Mouse (Mus musculus) heart, adult 2 months (tissue): Measurements from ENCODE around the gene Olfml2a. TPM values are rescaled to one million over a fixed set of nuclear protein-coding genes. Genes with fewer than 3 reads are reported as not detected.

Experiments
- DNase-seq, 2 experiments: peaks; one replicate each; pipeline ENCODE4 v3.0.0; 2021
- H3K27ac ChIP-seq: fragments of 200-600 bp; 2 replicates; pipeline ENCODE4 v1.8.1; 2022
- H3K27me3 ChIP-seq: fragments of 200-500 bp; 2 replicates; pipeline ENCODE4 v1.6.1; 2012; ENCODE audit warnings: mild to moderate bottlenecking, low read length, inconsistent platforms, mixed read lengths; ENCODE audit not compliant: control insufficient read depth, insufficient read depth
- H3K36me3 ChIP-seq: fragments of 200-500 bp; 2 replicates; pipeline ENCODE4 v1.6.1; 2012; ENCODE audit warnings: low read length, inconsistent platforms; ENCODE audit not compliant: control insufficient read depth, insufficient read depth
- H3K4me1 ChIP-seq: fragments of 200-500 bp; 2 replicates; pipeline ENCODE4 v1.6.1; 2011; ENCODE audit warnings: low read length; ENCODE audit not compliant: control insufficient read depth, insufficient read depth
- H3K4me3 ChIP-seq: fragments of 200-600 bp; 2 replicates; pipeline ENCODE4 v1.8.1; 2022
- H3K79me2 ChIP-seq: fragments of 200-500 bp; replicated peaks from 2 replicates; pipeline ENCODE4 v1.6.1; 2012; ENCODE audit warnings: mild to moderate bottlenecking, inconsistent platforms, low read length, moderate library complexity, mixed read lengths; ENCODE audit not compliant: control insufficient read depth, insufficient read depth
- H3K9ac ChIP-seq: fragments of 200-500 bp; 2 replicates; pipeline ENCODE4 v1.6.1; 2012; ENCODE audit warnings: low read depth, mild to moderate bottlenecking, control low read depth, inconsistent platforms, low read length, mixed read lengths
- CTCF ChIP-seq: fragments of 200-600 bp; IDR thresholded peaks from 2 replicates; pipeline ENCODE4 v1.8.1; 2022; ENCODE audit warnings: antibody characterized with exemption, mild to moderate bottlenecking, moderate library complexity
- EP300 ChIP-seq: fragments of 200-500 bp; IDR thresholded peaks from 2 replicates; pipeline ENCODE4 v1.6.1; 2011; ENCODE audit warnings: low read depth, low read length, control low read depth; ENCODE audit not compliant: insufficient read depth
- POLR2A ChIP-seq: fragments of 200-500 bp; IDR thresholded peaks from 2 replicates; pipeline ENCODE4 v1.6.1; 2011; ENCODE audit warnings: mild to moderate bottlenecking, low read depth, low read length, control low read depth; ENCODE audit not compliant: insufficient read depth
- WGBS: fragments of 180-500 bp; shearing (Covaris S2); methylation state at CpG from one replicate; pipeline ENCODE4 v1.1.7; 2018; 5-methylcytosine and 5-hydroxymethylcytosine counted together
- intact Hi-C: fragments of 180-260 bp; cut with DNase I; formaldehyde crosslinking; loops from one replicate; pipeline ENCODE4 v1.15.1; 2025
- long read RNA-seq: library from polyadenylated mRNA; stranded (forward); transcript quantifications from one replicate; pipeline ENCODE4 v2.0.0, GENCODE M21; 2021
- polyA plus RNA-seq: library from polyadenylated mRNA; depleted of rRNA; stranded (reverse); fragments of >200 nt; gene quantifications from 2 replicates; pipeline ENCODE4 v1.2.3, GENCODE M21; 2012; rRNA removed
- total RNA-seq, 2 experiments: library from RNA; stranded (reverse); gene quantifications; 2 replicates each; pipeline ENCODE4 v1.2.3; 2021

Gene Olfml2a
- 1 to 10 TPM; 3.0 to 3.8 TPM for total RNA-seq
- 2.9 and 6.6 TPM in 2 replicates for polyA plus RNA-seq
- long read RNA-seq, full-length matches to known transcripts: 2 of 3 reads
- long read RNA-seq, partial matches to known transcripts: 0 of 3 reads
- long read RNA-seq, other reads (novel, unspliced or antisense): 1 of 3 reads

DNA sequence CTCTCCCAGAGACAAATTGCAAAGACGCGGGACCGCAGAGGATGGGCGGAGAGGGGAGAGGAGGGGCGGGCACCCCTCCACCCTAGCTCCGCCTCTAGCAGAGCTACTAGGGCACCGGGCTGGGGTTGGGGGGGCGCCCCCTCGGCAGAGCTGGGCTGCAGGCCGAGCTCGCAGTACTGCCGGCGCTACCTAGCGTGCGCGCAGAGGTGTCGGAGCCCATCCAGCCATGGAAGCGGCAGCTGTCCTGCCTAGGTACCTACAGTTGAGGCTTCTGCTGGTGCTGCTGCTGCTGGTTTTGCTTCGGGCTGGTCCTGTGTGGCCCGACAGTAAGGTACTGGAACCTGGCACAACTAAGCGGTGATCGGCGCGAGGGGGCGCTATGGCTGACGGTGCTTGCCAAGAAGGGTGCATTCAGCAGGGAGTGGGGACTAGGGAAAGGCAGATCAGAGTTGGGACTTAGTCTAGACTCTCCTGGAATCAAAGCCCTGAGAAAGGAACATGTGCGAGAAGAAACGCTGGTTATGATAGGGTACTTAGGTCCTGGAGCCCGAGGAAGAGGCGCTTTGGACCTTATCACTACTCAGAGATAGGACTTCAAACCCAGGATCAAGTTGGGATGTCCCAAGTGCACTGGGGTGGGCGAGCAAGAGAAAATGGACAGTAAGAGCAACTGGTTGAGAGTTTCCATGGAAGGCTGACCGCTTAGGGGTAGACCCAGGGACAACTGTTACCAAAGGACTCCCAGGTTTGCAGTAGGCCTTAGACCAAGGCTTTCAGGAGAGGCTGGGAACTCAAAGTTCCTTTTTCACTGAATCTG lies at the start of gene Olfml2a:
Olfml2a (plus strand) TSS at position 128 of the 817 bp plus-strand sequence.
- Histone ChIP-seq H3K4me1 (peaks cover 2% of the 10 kb centered on the region; the same call in 1 of the 2 replicates), H3K9ac (peak within 1 kb of the TSS; percentile 51), H3K4me3 (peak within 1 kb of the TSS; percentile 50), H3K27ac (peak within 1 kb of the TSS; percentile 29; the same call in 1 of the 2 replicates), H3K27me3 (no peaks in the 10 kb centered on the region), H3K79me2 (no peaks in the 10 kb centered on the region), H3K36me3 (no peaks in the 10 kb centered on the region)
- DNase-seq: peak; percentile 73 to 77
- WGBS: 12% methylated on average over 30 of the region's 32 CpGs
- TF ChIP-seq POLR2A (no peak), CTCF (peak; percentile 69), EP300 (no peak)
- intact Hi-C loops: no loop called here

DNA sequence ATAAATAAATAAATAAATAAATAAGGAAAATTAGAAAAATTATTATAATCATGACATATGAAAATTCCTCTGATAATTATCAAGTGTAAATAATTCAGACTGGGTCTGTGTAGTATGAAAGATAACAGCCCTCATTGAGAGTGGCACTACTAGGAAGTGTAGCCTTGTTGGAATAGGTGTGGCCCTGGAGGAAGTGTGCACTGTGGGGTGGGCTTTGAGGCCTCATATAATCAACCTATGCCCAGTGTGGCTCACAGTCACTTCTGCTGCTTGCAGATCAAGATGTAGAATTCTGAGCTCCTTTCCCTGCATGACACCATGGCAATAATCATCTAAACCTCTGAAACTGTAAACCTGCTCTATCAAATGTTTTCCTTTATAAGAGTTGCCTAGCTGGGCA lies 28.9 kb upstream of the Olfml2a start:
- no peaks in the 10 kb centered on the region for H3K79me2 ChIP-seq
- DNase-seq: no peak
- H3K4me1 ChIP-seq: no peaks in the 10 kb centered on the region
- intact Hi-C loops: no loop called here
- H3K4me3 ChIP-seq: no peak overlapping the region
- no peaks in the 10 kb centered on the region for H3K36me3 ChIP-seq
- H3K27ac ChIP-seq: no peak overlapping the region
- no peaks in the 10 kb centered on the region for H3K27me3 ChIP-seq
- TF ChIP-seq CTCF: no peak
- TF ChIP-seq POLR2A: no peak
- TF ChIP-seq EP300: no peak
- H3K9ac ChIP-seq: no peak overlapping the region

DNA sequence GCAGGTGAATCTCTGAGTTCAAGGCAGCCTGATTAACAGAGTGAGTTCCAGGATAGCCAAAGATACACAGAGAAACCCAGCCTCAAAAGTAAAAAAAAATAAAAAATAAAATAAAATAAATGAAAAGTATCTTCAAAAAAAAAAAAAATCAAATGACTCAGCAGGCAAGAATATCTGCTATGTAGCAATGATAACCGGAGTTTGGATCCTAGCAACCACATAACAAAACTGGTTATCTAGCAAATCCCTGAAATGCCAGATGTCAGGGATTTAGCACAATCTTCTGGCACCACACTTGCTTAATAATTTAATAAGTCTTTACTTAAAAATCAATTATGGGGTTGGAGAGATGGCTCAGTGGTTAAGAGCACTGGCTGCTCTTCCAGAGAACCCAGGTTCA lies 27.5 kb upstream of the Olfml2a start:
- no peak for DNase-seq
- no peaks in the 10 kb centered on the region for H3K4me1 ChIP-seq
- TF ChIP-seq EP300 (no peak), CTCF (no peak), POLR2A (no peak)
- no peaks in the 10 kb centered on the region for H3K27me3 ChIP-seq
- intact Hi-C loops: no loop called here
- H3K4me3 ChIP-seq: no peak overlapping the region
- no peaks in the 10 kb centered on the region for H3K79me2 ChIP-seq
- no peak overlapping the region for H3K9ac ChIP-seq
- H3K27ac ChIP-seq: no peak overlapping the region
- no peaks in the 10 kb centered on the region for H3K36me3 ChIP-seq
- 62% methylated on average over 1 of the region's 1 CpGs for WGBS

- Histone ChIP-seq H3K79me2 (no peaks in the 10 kb centered on the region), H3K27ac (no peak overlapping the region), H3K4me1 (no peaks in the 10 kb centered on the region), H3K9ac (no peak overlapping the region), H3K36me3 (no peaks in the 10 kb centered on the region), H3K27me3 (no peaks in the 10 kb centered on the region), H3K4me3 (no peak overlapping the region)
- 45% methylated on average over 5 of the region's 5 CpGs for whole genome bisulfite sequencing
- peak; percentile 25 to 54 for DNase-seq
- TF ChIP-seq EP300 (no peak), CTCF (no peak), POLR2A (no peak)
- intact Hi-C loops: no loop called here
These were observed 25.7 kb upstream of the Olfml2a start for GRCm38 (mm10) chr2:38906097-38906496.

DNA sequence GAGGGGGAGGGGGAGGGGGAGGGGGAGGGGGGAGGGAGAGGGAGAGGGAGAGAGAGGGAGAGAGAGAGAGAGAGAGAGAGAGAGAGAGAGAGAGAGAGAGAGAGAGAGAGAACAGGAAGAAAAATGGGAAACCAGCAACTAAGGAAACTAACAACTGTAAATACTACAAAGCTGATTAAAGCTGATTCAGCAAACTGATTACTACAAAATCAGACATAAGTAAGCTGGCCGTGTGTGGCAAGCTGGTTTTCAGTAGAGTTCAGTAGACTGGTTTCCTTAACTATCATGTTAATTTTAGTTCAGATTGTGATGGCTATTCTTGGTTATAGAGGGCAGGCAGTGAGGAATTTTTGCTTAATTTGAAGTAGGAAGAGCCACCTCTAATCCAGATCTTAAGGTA lies 23.2 kb upstream of the Olfml2a start:
- no peaks in the 10 kb centered on the region for H3K4me1 ChIP-seq
- 61% methylated on average over 1 of the region's 1 CpGs for WGBS
- intact Hi-C loops: no loop called here
- no peak overlapping the region for H3K9ac ChIP-seq
- H3K27ac ChIP-seq: no peak overlapping the region
- no peaks in the 10 kb centered on the region for H3K36me3 ChIP-seq
- TF ChIP-seq CTCF: no peak
- no peak for TF ChIP-seq EP300
- TF ChIP-seq POLR2A: no peak
- no peaks in the 10 kb centered on the region for H3K79me2 ChIP-seq
- no peak overlapping the region for H3K4me3 ChIP-seq
- no peak for DNase-seq
- H3K27me3 ChIP-seq: no peaks in the 10 kb centered on the region

GRCm38 (mm10) chr2:38914517-38914916 lies 17.3 kb upstream of the Olfml2a start:
- Histone ChIP-seq H3K27ac (no peak overlapping the region), H3K79me2 (no peaks in the 10 kb centered on the region), H3K4me3 (no peak overlapping the region), H3K27me3 (no peaks in the 10 kb centered on the region), H3K36me3 (no peaks in the 10 kb centered on the region), H3K9ac (no peak overlapping the region), H3K4me1 (no peaks in the 10 kb centered on the region)
- 85% methylated on average over 1 of the region's 1 CpGs for WGBS
- intact Hi-C loops: no loop called here
- TF ChIP-seq CTCF: no peak
- TF ChIP-seq EP300: no peak
- TF ChIP-seq POLR2A: no peak
- no peak for DNase-seq
